Mouse (Mus musculus) stomach, postnatal 0 days (tissue): Measurements from ENCODE around the gene Lbhd2.

Source experiments
- CTCF ChIP-seq: IDR thresholded peaks from 2 replicates; pipeline ENCODE4 v1.5.1; 2016; ENCODE audit warnings: antibody characterized with exemption, low read depth, mild to moderate bottlenecking, moderate library complexity
- EP300 ChIP-seq: optimal IDR thresholded peaks from 2 replicates; pipeline ENCODE3; 2016; ENCODE audit warnings: antibody characterized with exemption

DNA sequence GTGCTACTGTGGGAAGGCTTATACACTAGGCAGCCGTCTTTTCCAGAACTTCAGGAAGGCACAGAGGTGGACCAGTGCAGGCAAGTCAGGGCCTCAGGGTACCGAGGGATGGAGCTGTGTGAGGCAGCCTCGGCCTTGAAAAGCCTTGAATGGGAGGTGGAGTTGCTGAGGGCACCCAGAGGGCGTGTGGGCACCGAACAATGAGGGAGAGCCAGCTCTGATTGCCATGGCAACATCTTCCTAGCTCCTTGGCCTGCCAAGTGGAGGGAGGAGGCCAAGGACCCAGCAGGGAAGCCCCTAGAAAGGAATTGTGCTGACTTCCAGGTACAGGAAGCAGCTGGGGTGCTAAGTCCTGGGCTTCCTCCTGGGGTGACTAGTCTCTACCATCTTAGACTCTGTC lies 3.0 kb downstream of the Lbhd2 start:
- TF ChIP-seq CTCF = no peak
- no peak for TF ChIP-seq EP300
